Mouse (Mus musculus): ENCODE results near the gene Hoxb5.

- TF ChIP-seq GATA1 (IDR thresholded peaks at IDR 0.05; ENCODE audit: low read length) (no peak), TAL1 (IDR thresholded peaks at IDR 0.05; ENCODE audit: low read length) (no peak)
Measured at GRCm38 (mm10) chr11:96257141-96257540, 46.0 kb upstream of the Hoxb5 start.

Measured in erythroblast, embryonic 14.5 days (primary cell).